In genomic region chr8:47380075-47380474, GRCm38 (mm10) we compare ENCODE assay signal across 10 mouse cellular contexts.
A peak's percentile ranks its signal among the peaks of the same experiment; 100 is the strongest.
DNase-seq lines count a peak whose midpoint lies in the region; ATAC-seq and TF ChIP-seq lines count a peak whose summit lies in the region.
"Had no signal": no experiment of that assay in that cellular context is flagged by ENCODE, and none has a peak within 500 bp of the region (broad histone marks: within the 10 kb centered on the region; RNA-seq: fewer than 3 reads in every experiment).

No protein-coding gene starts in this region.

- H3K36me3 ChIP-seq in lung, embryonic 14.5 days (ENCODE audit: insufficient read depth), result no peaks in the 10 kb centered on the region
- H3K36me3 ChIP-seq in embryonic facial prominence, embryonic 15.5 days, result no peaks in the 10 kb centered on the region
- H3K36me3 ChIP-seq: limb, embryonic 10.5 days had no signal

- no peak for ATAC-seq in lung, embryonic 14.5 days (ENCODE audit: insufficient read depth)
- no peak for ATAC-seq in embryonic facial prominence, embryonic 15.5 days (ENCODE audit: insufficient number of reproducible peaks, low FRiP score, low TSS enrichment, low read depth)
- ATAC-seq in megakaryocyte progenitor cell, adult 5-6 weeks (replicated peaks; ENCODE audit: poor library complexity), result peak; percentile 37; the same call in 1 of the 2 replicates
- ATAC-seq: hindbrain, embryonic 16.5 days had no signal

- no peaks in the 10 kb centered on the region for H3K4me1 ChIP-seq in lung, embryonic 14.5 days (ENCODE audit: insufficient read depth)
- H3K4me1 ChIP-seq in embryonic facial prominence, embryonic 15.5 days, result 0 out of 2 replicates have a peak, but pooled peaks cover 7% of the 10 kb centered on the region

- no peak for TF ChIP-seq CTCF in lung, embryonic 14.5 days (IDR thresholded peaks at IDR 0.05; ENCODE audit: low read depth)

- DNase-seq in lung, embryonic 14.5 days, result peak; percentile 24
- no peak for DNase-seq in lung, adult 18-20 months
- DNase-seq in heart, postnatal 25 days (ENCODE audit: low spot score), result peak; percentile 44
- DNase-seq in left cerebral cortex, adult 9 months (ENCODE audit: low spot score in 2 of 2), result no peak
- DNase-seq in right cerebral cortex, postnatal 36 days (ENCODE audit: low spot score in 2 of 2), result no peak
- no peak for DNase-seq in spleen, postnatal 14 days (ENCODE audit: low spot score in 2 of 2)

- no peak overlapping the region for H3K4me2 ChIP-seq in lung, embryonic 14.5 days
- H3K4me2 ChIP-seq in embryonic facial prominence, embryonic 15.5 days (replicated peaks), result no peak overlapping the region

- intact Hi-C loops in heart, postnatal 25 days (cut with DNase I), result no loop called here

- no peak overlapping the region for H3K4me3 ChIP-seq in lung, embryonic 14.5 days (ENCODE audit: low read depth, low read length)
- H3K4me3 ChIP-seq in embryonic facial prominence, embryonic 15.5 days (replicated peaks), result no peak overlapping the region
- H3K4me3 ChIP-seq: limb, embryonic 10.5 days had no signal

- H3K9me3 ChIP-seq in lung, embryonic 14.5 days (ENCODE audit: low read depth, low read length), result no peaks in the 10 kb centered on the region
- H3K9me3 ChIP-seq in embryonic facial prominence, embryonic 15.5 days (replicated peaks), result no peaks in the 10 kb centered on the region
- H3K9me3 ChIP-seq: limb, embryonic 10.5 days had no signal

- 53% methylated on average over 3 of the region's 3 CpGs for WGBS in lung, embryonic 14.5 days
- WGBS in embryonic facial prominence, embryonic 15.5 days, result 59% methylated on average over 3 of the region's 3 CpGs

- no peak overlapping the region for H3K27ac ChIP-seq in lung, embryonic 14.5 days (ENCODE audit: low read depth)
- H3K27ac ChIP-seq in embryonic facial prominence, embryonic 15.5 days (replicated peaks), result peak overlapping the region; percentile 49; the same call in 1 of the 2 replicates
- H3K27ac ChIP-seq: limb, embryonic 10.5 days had no signal

- no peak overlapping the region for H3K9ac ChIP-seq in lung, embryonic 14.5 days
- no peak overlapping the region for H3K9ac ChIP-seq in embryonic facial prominence, embryonic 15.5 days

- H3K27me3 ChIP-seq in lung, embryonic 14.5 days (ENCODE audit: insufficient read depth, low read length), result no peaks in the 10 kb centered on the region
- H3K27me3 ChIP-seq in embryonic facial prominence, embryonic 15.5 days, result no peaks in the 10 kb centered on the region

Comparison
In these comparisons a context has a peak if more than half of its experiments do, and no peak if none do; other contexts are left out.
1. DNase-seq: peak in lung, embryonic 14.5 days (single experiment) and heart, postnatal 25 days (single experiment); none in lung, adult 18-20 months (0 of 2), left cerebral cortex, adult 9 months (0 of 2), right cerebral cortex, postnatal 36 days (0 of 2) and spleen, postnatal 14 days (0 of 2).